Mouse (Mus musculus): ENCODE results near the gene Tnfrsf12a. TPM values are rescaled to one million over a fixed set of nuclear protein-coding genes. Genes with fewer than 3 reads are reported as not detected.

The Tnfrsf12a gene
- total RNA-seq (2021), result 1 to 10 TPM; 6.8 to 7.2 TPM
- long read RNA-seq, partial matches to known transcripts, result 0 of 4 reads
- long read RNA-seq, other reads (novel, unspliced or antisense), result 0 of 4 reads

GRCm38 (mm10) chr17:23677236-23677679 lies at the start of gene Tnfrsf12a:
Gene Tnfrsf12a, minus strand, starts transcription at chr17:23677468.
- peak; percentile 73 to 79 for DNase-seq (ENCODE audit: low spot score in 2 of 2)

- peak; percentile 63 to 70 for DNase-seq (ENCODE audit: low spot score in 2 of 2)
Measured at GRCm38 (mm10) chr17:23726758-23727142, 49.5 kb upstream of the Tnfrsf12a start.

GRCm38 (mm10) chr17:23725999-23726757 lies 48.9 kb upstream of the Tnfrsf12a start, which contains the start of gene Pkmyt1:
Gene Pkmyt1, plus strand, starts transcription at chr17:23726336.
- DNase-seq (ENCODE audit: low spot score in 2 of 2), result peak; percentile 92 to 95

- DNase-seq (ENCODE audit: low spot score in 2 of 2), result no peak
Measured at GRCm38 (mm10) chr17:23725477-23725876, 48.2 kb upstream of the Tnfrsf12a start.

- no peak for DNase-seq (ENCODE audit: low spot score in 2 of 2)
Measured at GRCm38 (mm10) chr17:23722376-23723125, 45.3 kb upstream of the Tnfrsf12a start, which contains the start of gene 1520401A03Rik. Gene 1520401A03Rik, minus strand, starts transcription at chr17:23722783.

GRCm38 (mm10) chr17:23721886-23722285 lies 44.6 kb upstream of the Tnfrsf12a start:
- no peak for DNase-seq (ENCODE audit: low spot score in 2 of 2)

- DNase-seq (ENCODE audit: low spot score in 2 of 2), result no peak
Measured at GRCm38 (mm10) chr17:23719455-23719854, 42.2 kb upstream of the Tnfrsf12a start.

GRCm38 (mm10) chr17:23717003-23717402 lies 39.7 kb upstream of the Tnfrsf12a start:
- no peak for DNase-seq (ENCODE audit: low spot score in 2 of 2)

GRCm38 (mm10) chr17:23706212-23706611 lies 28.9 kb upstream of the Tnfrsf12a start:
- peak; percentile 81 to 87 for DNase-seq (ENCODE audit: low spot score in 2 of 2)

- DNase-seq (ENCODE audit: low spot score in 2 of 2), result no peak
Measured at GRCm38 (mm10) chr17:23705525-23706104, 28.3 kb upstream of the Tnfrsf12a start.

GRCm38 (mm10) chr17:23704741-23705140 lies 27.5 kb upstream of the Tnfrsf12a start:
- peak in 1 of 2 experiments; percentile 44 for DNase-seq (ENCODE audit: low spot score in 2 of 2)

- DNase-seq (ENCODE audit: low spot score in 2 of 2), result no peak
Measured at GRCm38 (mm10) chr17:23703301-23703700, 26.0 kb upstream of the Tnfrsf12a start.

- peak; percentile 83 to 91 for DNase-seq (ENCODE audit: low spot score in 2 of 2)
Measured at GRCm38 (mm10) chr17:23700079-23700478, 22.8 kb upstream of the Tnfrsf12a start.

GRCm38 (mm10) chr17:23699131-23700077 lies 22.1 kb upstream of the Tnfrsf12a start:
- DNase-seq (ENCODE audit: low spot score in 2 of 2), result no peak

- DNase-seq (ENCODE audit: low spot score in 2 of 2), result no peak
Measured at GRCm38 (mm10) chr17:23695801-23696200, 18.5 kb upstream of the Tnfrsf12a start.

- DNase-seq (ENCODE audit: low spot score in 2 of 2), result no peak
Measured at GRCm38 (mm10) chr17:23694491-23694890, 17.2 kb upstream of the Tnfrsf12a start.

GRCm38 (mm10) chr17:23683856-23684672 lies 6.8 kb upstream of the Tnfrsf12a start, which contains the start of gene Cldn9:
Gene Cldn9, minus strand, starts transcription at chr17:23684026.
- DNase-seq (ENCODE audit: low spot score in 2 of 2), result no peak

- no peak for DNase-seq (ENCODE audit: low spot score in 2 of 2)
Measured at GRCm38 (mm10) chr17:23683226-23683625, 6.0 kb upstream of the Tnfrsf12a start.

GRCm38 (mm10) chr17:23682530-23682929 lies 5.3 kb upstream of the Tnfrsf12a start:
- DNase-seq (ENCODE audit: low spot score in 2 of 2), result no peak
